Mouse (Mus musculus): Measurements from ENCODE around the gene Cnr2.

Cnr2 gene

GRCm38 (mm10) chr4:135875991-135876582 lies 19.1 kb upstream of the Cnr2 start:
- WGBS = 7% methylated on average over 9 of the region's 9 CpGs

GRCm38 (mm10) chr4:135876583-135877020 lies 18.6 kb upstream of the Cnr2 start:
- WGBS = under 1% methylated on average over 16 of the region's 16 CpGs

GRCm38 (mm10) chr4:135877742-135878141 lies 17.5 kb upstream of the Cnr2 start:
- 66% methylated on average over 2 of the region's 2 CpGs for WGBS

- WGBS = 73% methylated on average over 6 of the region's 6 CpGs
Observed at GRCm38 (mm10) chr4:135879021-135879420, 16.2 kb upstream of the Cnr2 start.

- WGBS = 96% methylated on average over 6 of the region's 6 CpGs
Observed at GRCm38 (mm10) chr4:135880018-135880417, 15.2 kb upstream of the Cnr2 start.

DNA sequence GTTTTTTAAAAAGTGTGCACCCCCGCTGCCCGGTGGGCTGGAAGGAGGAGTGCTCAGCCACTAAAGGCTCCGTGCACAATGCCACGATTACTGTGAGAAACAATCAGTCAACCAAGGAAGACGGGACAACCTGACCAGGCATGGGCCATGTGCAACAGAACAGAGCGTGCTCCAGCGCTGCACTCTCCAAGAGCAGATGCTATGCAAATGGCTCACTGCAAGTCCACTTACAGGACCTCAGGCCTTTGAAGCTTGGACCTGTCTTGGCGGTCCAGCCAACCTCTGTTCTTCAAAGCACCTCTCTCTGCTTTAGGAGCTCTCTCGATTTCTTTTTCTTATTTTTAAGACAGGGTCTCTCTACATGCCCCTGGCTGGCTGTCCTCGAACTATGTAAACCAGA lies 14.6 kb upstream of the Cnr2 start:
- WGBS = 96% methylated on average over 10 of the region's 10 CpGs

DNA sequence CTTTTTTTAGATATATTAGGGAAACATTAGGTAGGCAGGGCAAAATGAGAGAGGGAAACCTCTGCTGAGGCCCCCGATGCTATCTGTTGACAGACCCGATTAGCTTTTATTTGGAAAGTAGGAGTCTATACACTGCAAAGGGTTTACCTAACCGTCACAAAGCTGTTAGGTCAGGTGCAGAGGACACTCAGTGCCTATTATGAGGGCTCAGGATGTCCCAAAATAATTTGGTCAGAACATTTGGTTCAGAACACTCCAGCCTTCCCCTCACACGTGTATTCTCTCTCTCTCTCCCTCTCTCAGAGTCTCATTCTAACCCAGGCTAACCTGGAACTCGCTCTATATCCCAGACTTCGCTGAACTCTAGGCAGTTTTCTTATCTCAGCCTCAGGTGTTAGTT lies 13.2 kb upstream of the Cnr2 start:
- 86% methylated on average over 6 of the region's 6 CpGs for WGBS

DNA sequence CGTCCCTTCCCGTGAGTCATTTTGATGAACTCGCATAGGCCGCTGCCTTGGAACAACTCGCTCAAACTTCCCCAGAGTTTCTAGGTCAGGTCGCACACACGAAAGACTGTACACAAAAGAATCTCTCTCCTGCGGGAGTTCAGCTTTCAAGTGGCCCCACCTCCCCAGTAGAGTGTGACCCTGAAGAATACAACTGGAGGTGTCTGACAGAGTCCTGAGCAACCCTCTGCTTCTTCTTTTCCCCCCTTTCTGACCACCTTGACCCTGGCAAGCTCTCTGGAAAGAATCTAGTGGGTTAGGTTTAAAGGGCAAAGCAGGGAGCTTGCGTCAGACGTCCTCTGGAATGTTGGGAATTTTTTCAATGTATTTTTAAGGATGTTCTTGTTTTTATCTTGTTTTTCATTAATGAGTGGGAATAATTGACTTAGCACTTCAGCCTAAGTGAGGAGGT lies 11.8 kb upstream of the Cnr2 start:
- 62% methylated on average over 10 of the region's 10 CpGs for WGBS

DNA sequence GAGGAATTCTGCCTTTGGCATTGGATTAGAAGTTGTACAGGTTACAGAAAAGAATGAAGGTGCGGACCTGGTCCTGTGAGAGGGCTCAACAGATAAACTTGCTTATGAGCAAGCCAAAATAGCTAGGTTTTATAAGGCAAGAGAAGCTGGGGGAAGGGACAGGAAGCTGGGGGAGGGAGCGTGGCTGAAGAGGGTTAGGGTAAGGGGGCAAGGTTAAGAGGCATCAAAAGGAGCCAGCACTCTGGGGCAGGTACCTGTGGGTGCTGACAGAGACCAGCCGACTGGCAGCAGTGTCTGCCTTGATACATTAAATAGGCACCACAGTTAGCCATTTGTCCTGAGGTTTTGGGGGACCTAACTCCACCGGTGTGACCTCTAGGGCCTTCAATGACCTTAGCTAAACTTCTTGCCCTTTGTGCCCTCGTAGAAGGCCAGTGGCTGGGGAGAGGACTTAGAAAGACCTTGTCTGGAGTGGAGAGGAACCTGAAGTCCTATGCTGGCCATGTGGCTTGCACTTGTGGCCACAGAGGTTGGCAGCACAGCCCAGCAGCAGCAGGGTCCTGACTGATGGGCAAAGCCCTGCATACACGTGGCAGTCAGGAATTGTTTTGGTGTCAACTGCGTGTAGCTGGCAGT lies 11.2 kb upstream of the Cnr2 start:
- 79% methylated on average over 7 of the region's 7 CpGs for WGBS

DNA sequence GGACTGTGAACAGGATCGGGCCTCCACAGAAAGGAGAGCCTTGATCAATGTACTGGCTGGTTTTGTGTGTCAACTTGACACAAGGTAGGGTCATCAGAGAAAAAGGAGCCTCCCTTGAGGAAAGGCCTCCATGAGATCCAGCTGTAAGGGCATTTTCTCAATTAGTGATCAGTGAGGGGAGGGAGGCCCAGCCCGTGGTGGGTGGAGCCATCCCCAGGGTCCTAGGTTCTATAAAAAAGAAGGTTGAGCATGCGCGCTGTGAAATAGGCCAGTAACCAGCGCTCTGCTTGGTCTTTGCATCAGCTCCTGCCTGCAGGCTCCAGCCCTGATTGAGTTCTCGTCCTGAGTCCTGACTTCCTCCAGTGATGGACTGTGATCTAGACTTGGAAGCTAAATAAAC lies 10.7 kb upstream of the Cnr2 start:
- WGBS = 77% methylated on average over 6 of the region's 6 CpGs

DNA sequence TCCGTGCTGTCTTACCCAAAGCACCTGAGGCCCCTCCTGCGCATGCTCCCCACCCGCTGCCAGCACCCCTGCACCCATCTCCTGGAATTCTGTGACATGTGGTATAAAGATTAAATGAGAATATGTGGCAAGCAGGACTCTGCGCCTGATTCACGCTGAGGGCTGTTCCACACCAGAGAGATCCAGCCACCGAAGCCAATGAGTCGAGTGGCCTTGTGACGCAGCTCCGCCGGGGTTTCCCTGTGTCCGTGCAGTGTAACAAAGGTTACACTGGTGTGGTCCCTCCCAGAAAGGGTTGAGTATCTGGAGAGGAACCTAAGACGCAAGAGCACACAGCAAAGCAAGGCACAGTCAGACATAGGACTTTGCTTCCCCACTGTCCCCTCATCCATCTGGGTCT lies 9.5 kb upstream of the Cnr2 start:
- WGBS = 93% methylated on average over 12 of the region's 12 CpGs

- WGBS = 89% methylated on average over 4 of the region's 4 CpGs
Observed at GRCm38 (mm10) chr4:135886184-135886583, 9.0 kb upstream of the Cnr2 start.

GRCm38 (mm10) chr4:135888448-135889057 lies 6.6 kb upstream of the Cnr2 start:
- WGBS = 95% methylated on average over 24 of the region's 24 CpGs

DNA sequence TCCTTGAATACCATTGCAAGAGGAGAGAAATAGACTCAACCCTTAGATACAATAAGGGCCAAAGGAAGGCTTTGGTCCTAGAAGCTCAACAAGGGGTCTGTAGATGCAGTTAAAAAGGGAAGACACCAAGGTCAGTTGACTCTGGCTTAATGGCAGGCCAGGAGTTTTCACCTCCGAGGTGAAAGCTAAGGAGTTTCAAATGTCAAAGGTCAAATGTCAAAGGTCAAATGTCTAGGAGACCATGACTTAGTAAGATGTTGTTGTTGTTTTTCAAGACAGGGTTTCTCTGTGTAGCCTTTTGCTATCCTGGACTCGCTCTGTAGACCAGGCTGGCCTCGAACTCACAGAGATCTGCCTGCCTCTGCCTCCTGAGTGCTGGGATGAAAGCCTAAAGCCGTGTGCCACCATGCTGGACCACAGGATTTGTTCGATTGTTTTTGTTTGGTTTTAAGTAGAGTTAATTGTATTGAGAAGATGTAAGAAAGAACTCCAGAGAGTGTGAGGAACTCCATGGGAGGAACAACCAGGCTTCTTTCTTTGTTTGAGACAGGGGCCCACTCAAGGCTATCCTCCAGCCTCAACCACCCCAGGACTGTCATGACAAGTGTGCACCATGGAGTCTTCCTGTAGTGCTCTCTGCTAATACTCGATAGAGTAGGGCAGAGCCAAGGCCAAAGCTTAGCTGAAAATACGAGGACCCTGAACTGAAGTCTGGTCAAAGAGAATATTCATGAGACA lies 5.9 kb upstream of the Cnr2 start:
- 87% methylated on average over 7 of the region's 7 CpGs for WGBS

GRCm38 (mm10) chr4:135889884-135890283 lies 5.3 kb upstream of the Cnr2 start:
- WGBS = 5% methylated on average over 4 of the region's 4 CpGs

DNA sequence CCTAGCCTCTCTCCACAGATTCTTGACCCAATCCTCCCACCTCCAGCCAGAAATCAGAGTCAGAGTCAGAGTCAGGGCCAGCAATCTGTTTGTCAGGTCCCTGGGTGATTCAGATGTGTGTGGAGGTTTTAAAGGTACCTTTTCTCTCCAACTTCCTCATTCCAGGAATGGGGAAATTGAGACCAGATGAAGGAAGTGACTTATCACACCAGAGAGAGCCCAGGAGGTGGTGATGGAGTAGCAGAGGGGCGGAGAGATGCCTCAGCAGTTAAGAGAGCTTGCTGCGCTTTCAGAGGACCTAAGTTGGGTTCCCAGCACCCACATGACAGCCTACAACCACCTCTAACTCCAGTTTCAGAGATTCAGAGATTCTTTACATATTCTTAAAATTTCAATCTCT lies 3.7 kb upstream of the Cnr2 start:
- WGBS = 93% methylated on average over 2 of the region's 2 CpGs

DNA sequence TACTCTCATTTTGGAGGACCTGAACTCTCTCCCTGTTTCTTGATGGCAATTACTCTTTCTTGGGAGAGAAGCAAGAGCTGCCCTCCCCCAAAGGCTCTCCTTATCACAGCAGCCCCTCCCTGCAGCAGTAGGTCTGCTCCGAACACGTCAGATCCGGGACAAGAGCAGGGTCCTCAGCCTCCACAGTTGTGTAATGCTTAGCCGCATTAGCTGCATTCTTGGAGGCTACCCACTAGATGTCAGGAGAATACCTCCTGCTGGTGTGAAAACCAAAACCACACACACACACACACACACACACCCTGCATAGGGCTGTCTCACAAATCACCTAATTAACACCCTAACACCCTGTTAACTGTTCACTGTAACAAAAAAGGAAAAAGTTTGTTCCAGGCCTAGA lies 2.3 kb upstream of the Cnr2 start:
- WGBS = 68% methylated on average over 4 of the region's 4 CpGs

DNA sequence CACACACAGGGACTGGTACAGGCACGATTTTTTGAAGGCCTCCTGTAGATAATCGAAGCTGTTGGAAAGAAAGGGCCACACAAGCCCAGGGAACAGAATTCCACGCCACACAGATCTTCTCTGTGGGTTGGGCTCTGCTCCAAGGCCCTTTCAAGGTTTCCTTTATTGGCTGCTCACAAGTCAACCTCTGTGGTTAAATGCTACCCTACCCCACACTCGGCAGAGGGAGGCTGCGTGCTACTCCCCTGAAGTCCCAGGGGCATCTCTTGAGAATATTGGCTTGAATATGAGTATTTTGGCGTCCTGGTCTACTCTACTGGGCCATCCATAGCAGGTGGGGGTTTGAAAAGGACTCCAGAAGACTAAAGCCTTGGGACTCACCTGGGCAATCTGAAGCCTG lies 963 bp downstream of the Cnr2 start:
- 71% methylated on average over 6 of the region's 6 CpGs for WGBS

DNA sequence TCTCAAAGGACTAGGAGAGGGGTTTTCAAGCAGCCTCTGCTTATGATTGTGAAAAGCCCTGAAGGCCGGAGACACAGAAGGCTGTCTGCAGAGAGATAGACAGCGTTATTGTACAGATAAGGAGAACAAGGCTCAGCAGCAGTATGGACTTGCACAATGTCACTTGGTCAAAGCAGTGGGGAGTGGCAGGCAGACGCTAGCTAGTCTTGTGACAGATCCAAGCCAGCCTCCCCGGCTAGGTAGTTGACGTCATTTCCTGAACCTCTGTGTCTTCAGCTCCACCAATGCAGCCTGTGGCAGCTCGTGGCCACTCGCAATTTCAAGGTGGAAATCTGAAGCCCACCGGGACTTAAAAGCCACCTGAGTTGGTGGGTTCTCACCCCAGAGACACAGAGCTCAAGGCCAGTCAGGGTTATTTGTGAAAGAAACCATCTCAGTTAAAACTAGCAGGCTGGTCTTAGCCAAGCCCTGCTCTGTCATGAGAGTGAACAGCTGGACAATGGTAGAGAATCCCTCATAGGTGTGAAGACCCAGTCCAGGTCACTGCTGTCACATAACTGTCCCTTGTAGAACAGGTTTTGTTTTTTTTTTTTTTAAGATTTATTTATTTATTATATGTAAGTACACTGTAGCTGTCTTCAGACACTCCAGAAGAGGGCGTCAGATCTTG lies 3.3 kb downstream of the Cnr2 start:
- WGBS = 74% methylated on average over 9 of the region's 9 CpGs

DNA sequence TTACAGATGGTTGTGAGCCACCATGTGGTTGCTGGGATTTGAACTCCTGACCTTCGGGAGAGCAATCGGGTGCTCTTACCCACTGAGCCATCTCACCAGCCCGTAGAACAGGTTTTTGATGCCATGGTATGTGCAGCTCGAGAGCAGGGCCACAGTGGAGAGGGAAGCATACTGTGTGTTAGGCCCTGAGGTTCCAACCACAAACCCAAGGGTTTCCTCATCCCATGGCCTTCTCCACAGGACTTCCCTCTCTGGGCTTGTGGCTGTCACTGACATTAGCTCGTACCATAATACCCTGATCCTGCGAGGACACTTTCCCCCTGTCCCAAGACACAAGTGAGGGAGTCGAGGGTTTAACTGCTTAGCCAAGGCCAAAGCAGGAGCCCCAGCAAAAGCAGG lies 3.9 kb downstream of the Cnr2 start:
- 89% methylated on average over 7 of the region's 7 CpGs for WGBS

DNA sequence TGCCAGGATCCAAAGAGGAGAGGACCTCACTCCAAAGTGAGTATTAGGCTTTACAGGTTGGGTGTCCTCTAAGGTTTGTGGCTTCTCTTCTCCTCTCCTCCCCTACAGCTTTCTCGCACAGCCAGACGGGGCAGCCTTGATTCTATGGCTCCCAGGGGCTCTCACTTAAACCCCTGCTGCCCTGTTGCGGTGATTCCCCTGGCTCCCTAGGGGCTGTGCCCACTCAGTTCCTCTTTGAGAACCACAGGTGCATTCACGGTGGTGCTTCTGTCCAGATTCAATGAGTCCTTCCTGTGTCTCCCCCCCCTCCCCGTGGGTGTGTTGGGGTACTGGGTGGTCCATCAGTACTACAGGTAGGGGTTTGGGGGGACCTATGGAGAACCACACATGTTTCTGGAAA lies 4.8 kb downstream of the Cnr2 start:
- 90% methylated on average over 5 of the region's 5 CpGs for whole genome bisulfite sequencing

- 95% methylated on average over 4 of the region's 4 CpGs for WGBS
Observed at GRCm38 (mm10) chr4:135902606-135903242, 7.5 kb downstream of the Cnr2 start.
